Mouse (Mus musculus) retina, postnatal 1 day (tissue): Measurements from ENCODE around the gene Mtus2.
A peak's percentile ranks its signal among the peaks of the same experiment; 100 is the strongest.

ENCODE experiments used
- DNase-seq: peaks from one replicate; pipeline ENCODE4 v3.0.0-alpha.2; 2012

Gene Mtus2

DNA sequence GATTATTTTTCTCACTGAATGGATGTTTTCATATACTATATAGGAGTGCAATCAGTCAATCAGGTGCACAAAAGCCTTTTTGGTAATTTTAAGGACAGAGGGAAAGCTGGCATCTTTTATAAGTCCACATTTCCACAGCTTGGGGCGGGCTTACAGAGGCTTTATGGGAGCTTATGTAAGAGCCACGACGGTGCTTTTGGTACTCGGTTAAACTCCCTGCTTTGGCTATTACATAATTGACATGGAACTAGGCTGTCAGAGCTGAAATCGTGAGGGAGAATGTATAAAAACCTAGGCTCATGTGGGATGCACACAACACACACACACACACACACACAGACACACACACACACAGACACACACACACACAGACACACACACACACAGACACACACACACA, 2.0 kb downstream of the Mtus2 start:
- no peak for DNase-seq

- no peak for DNase-seq
These were observed 3.7 kb downstream of the Mtus2 start for GRCm38 (mm10) chr5:147960793-147961192.

DNA sequence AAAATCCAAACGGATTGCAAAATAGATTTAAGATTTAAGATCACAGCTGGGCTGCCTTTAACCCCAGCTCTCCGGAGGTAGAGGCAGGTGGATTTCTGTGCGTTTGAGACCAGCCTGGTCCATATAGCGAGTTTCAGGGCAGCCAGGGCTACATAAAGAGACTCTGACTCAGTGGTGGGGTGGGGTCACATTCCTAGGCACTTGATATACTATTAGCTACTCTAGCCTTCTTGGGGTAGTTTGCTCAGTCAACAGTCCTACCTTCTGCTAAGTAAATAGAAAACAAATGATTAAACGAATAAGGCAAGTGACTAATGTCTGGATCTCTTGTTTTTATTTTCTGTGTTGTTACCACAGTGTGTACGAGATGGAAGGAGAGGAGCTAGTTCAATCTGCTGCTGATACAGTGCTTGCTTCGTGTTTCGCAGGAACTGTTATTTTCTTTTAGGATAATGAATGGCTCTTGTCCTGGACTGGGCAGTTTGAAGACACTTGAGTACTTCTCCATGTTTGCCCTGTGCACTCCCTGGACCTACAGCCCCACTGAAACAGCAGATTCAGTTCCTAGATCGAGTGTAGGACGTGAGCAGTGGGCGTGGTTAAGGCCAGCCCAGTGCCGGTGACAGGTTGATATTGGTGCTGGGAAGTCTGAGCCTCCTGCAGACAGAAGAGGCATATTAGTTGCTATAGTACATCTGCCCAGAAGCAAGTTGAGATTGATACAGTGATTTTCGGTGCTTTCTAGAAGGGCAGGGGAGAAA, 6.9 kb downstream of the Mtus2 start:
- no peak for DNase-seq

DNA sequence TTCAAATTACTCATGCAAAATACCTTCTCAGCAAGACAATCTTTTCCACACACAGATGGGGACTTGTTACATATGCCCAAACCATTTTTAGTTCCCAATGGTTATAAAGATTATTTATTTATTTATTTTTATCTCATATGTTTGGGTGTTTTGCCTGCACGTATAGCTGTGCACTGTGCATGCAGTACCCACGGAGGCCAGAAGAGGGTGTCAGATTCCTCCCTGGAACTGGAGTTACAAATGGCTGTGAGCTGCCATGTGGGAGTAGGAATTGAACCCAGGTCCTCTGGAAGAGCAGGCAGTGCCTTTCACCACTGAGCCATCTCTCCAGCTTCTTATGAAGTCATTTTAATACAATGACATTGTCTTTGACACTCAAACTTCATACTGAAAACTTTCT, 7.7 kb downstream of the Mtus2 start:
- DNase-seq = no peak

GRCm38 (mm10) chr5:147966646-147967045, 9.5 kb downstream of the Mtus2 start:
- no peak for DNase-seq

DNA sequence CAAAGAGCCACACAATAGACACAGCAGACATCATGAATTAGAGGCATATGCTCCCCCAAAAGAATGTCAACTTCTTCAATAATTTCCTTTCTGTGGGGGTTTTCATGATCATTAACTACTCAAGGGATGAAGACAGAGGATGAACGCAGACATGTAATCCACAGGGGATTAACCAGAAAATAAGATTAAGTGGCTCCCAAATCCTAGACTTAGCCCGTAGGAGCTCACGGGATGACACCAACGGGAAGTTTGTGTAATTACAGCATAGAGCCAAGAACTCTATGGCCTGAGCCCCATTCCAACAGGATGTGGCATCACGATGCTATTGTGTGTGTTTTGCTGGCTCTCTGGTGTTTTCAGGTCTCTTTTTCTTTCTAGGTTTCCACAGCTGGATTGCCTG, 12.4 kb downstream of the Mtus2 start:
- DNase-seq = peak; percentile 81

DNA sequence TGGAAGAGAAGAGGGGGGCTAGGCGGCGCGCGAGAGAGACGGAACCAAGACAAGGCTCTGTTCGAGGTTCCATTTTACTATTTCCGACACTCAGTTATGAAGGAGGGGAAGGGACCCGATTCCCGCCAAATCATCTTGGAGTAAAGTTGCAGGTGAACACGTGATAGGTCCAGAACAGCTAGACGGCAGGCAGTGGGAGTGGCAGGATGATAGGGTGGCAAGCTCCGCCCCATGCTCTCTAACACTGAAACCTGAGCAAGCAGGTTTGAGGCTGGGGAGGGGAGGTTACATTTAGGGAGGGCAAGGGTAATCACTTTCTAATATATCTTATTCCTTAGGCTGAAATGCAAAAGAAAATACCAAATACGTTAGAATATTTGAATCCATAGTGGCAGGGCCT, 18.9 kb downstream of the Mtus2 start:
- DNase-seq = no peak

GRCm38 (mm10) chr5:147980606-147981005, 23.5 kb downstream of the Mtus2 start:
- no peak for DNase-seq

DNA sequence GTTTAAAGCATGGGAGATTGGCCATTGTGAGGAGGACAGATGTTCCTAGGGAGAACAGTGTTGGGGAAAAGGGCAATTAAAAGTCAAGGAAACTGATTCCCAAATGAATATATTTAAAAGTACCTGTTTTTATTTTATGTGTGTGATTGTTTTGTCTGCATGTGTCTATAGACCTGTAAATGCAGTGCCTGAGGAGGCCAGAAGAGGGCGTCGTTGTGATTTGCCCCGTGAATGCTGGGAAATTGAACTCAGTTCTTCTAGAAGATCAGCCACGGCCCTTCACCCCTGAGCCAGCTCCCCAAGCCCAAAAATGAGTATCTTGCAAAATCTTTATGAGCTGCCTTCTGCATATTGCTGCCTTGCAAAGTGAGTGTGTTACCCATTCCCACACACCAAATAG, 33.2 kb downstream of the Mtus2 start:
- no peak for DNase-seq

GRCm38 (mm10) chr5:147990775-147991174, 33.7 kb downstream of the Mtus2 start:
- no peak for DNase-seq

GRCm38 (mm10) chr5:147992581-147993378, 35.7 kb downstream of the Mtus2 start:
- DNase-seq = peak; percentile 86

DNA sequence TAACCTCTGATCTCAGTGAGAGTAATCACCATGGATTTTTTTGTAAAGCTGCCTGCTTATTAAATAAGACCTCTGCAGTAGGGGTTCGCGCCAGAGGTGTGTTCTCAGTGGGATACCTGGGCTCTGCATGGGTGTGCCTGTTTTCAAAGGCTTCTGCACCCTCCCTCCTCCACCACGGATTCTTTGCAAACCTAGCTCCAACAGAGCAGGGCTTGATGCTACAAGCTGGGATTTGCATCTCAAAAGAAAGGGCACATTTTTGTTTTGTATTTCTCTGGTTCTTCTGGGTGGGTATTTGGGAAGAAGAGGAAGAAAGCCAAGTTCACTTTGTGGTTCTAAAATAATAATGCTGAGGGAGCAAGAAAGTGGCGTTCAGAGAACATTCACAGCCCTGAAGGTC, 48.1 kb downstream of the Mtus2 start:
- no peak for DNase-seq

GRCm38 (mm10) chr5:148012156-148012555, 55.0 kb downstream of the Mtus2 start:
- no peak for DNase-seq

- DNase-seq = no peak
These were observed 57.2 kb downstream of the Mtus2 start for GRCm38 (mm10) chr5:148014133-148014854.

- no peak for DNase-seq
These were observed 58.3 kb downstream of the Mtus2 start for GRCm38 (mm10) chr5:148015383-148015782.

- DNase-seq = peak; percentile 88
These were observed 60.3 kb downstream of the Mtus2 start for GRCm38 (mm10) chr5:148017371-148017770.

- DNase-seq = no peak
These were observed 65.7 kb downstream of the Mtus2 start for GRCm38 (mm10) chr5:148022784-148023183.

DNA sequence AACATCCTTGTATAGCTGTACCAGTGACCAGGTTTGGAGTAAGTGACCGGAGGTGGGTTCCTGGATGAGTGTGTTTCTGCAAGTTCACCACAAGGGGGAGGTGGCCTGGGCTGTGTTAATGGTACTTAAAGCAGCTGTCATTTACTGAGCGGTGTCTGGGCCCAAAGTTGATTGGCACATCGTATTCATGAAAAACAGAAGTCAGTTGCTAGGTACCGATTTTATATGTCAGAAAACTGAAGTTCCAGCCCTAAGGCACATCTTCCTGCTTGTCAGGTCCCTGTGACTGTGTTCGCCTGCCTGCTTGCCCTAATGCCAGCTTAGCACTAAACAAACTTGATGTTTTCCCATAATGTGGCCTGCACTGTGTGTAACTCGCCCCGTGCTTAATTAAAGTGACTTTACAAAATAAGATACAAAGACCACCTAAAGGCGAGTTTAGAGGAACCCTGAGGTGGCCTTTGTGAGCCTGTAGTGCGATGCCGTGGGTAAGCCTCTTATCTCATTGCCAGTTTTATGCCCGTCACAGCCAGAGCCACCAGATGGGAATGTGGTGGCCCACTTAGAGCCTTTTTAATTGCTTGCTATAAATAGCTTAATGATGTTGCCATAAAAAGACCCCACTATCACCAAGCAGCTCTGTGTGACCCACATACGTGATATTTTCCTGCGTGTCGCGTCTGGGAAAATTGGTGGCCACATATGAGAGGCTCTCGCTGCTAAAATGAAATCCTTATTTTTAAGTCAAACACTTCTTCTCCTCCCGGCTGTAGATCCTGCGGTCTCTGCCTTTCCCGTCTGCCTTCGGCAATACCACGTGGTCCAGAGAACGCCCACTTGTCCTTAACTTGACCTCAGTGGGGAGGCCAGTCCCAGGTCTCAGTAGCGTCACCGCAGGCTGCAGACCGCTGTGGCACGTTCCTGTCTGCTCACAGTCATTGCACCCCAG, 69.6 kb downstream of the Mtus2 start:
- peak; percentile 93 for DNase-seq

GRCm38 (mm10) chr5:148027985-148028384, 70.9 kb downstream of the Mtus2 start:
- DNase-seq = peak; percentile 73

DNA sequence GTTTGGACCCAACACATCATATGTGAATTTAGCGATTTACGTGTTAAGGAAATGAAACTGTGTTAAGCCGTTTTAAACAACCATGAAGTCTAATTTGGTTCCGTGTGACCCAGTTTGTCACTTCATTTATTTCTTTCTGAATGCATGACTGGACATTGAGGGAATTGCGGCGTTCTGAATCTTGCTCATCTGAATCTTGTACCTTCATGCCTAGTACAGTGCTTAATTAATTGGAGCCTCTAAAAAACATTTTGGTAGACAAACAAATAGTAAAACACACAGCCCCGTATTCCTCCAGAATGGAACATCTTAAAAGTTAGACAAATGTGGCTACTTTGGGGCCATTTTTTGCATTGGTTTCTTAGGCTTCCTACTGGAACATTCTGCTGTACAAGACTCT, 84.5 kb downstream of the Mtus2 start:
- peak; percentile 76 for DNase-seq

- DNase-seq = no peak
These were observed 91.1 kb downstream of the Mtus2 start for GRCm38 (mm10) chr5:148048200-148048599.

DNA sequence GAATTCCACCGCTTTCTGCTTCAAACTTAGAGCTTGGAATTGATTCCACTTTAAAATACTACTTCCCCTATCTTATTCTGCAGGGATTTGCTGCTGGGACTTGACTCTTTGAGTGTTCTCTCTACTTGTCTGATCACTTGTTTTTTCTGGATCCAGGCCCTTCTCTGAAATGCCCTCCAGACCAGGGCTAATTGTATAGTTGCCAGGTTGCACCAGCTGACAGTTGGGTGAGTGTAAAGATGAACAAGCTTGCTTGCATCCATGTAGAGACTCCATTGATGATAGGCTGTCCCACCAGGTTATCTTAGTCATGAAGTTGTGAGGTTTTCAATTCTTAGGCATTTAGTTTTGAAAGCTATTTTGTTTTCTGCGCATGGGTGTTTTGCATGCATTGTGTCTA, 92.2 kb downstream of the Mtus2 start:
- no peak for DNase-seq
